Mouse (Mus musculus) liver, embryonic 12.5 days (tissue): Measurements from ENCODE around the gene 1110051M20Rik. TPM values are rescaled to one million over a fixed set of nuclear protein-coding genes. Genes with fewer than 3 reads are reported as not detected.

ENCODE experiments used
- ATAC-seq: fragments of 200-750 bp; cut with Nextera tagmentation; 2 replicates; pipeline ENCODE4 v1.8.0; 2017; ENCODE audit warnings: moderate number of reproducible peaks, mild to moderate bottlenecking, moderate library complexity
- H3K27ac ChIP-seq: fragments of 300-500 bp; sonication (generic); 2 replicates; pipeline ENCODE4 v1.5.1; 2016; ENCODE audit warnings: mild to moderate bottlenecking
- H3K27me3 ChIP-seq: fragments of 300-500 bp; sonication (generic); replicated peaks from 2 replicates; pipeline ENCODE4 v1.6.1; 2016; ENCODE audit warnings: mild to moderate bottlenecking, moderate library complexity
- H3K36me3 ChIP-seq: fragments of 300-500 bp; sonication (generic); 2 replicates; pipeline ENCODE4 v1.6.1; 2016; ENCODE audit warnings: mild to moderate bottlenecking, moderate library complexity
- H3K4me1 ChIP-seq: fragments of 300-500 bp; sonication (generic); 2 replicates; pipeline ENCODE4 v1.6.1; 2016
- H3K4me2 ChIP-seq: fragments of 300-500 bp; sonication (generic); 2 replicates; pipeline ENCODE4 v1.6.1; 2016; ENCODE audit warnings: mild to moderate bottlenecking, moderate library complexity
- H3K4me3 ChIP-seq: fragments of 300-500 bp; sonication (generic); 2 replicates; pipeline ENCODE4 v1.5.1; 2016; ENCODE audit warnings: mild to moderate bottlenecking, moderate library complexity
- H3K9ac ChIP-seq: fragments of 300-500 bp; sonication (generic); 2 replicates; pipeline ENCODE4 v1.6.1; 2016; ENCODE audit warnings: mild to moderate bottlenecking, moderate library complexity
- H3K9me3 ChIP-seq: fragments of 300-500 bp; sonication (generic); replicated peaks from 2 replicates; pipeline ENCODE4 v1.6.1; 2016; ENCODE audit warnings: mild to moderate bottlenecking, moderate library complexity
- WGBS: fragments of 180-500 bp; shearing (Covaris S2); methylation state at CpG from one replicate; pipeline ENCODE4 v1.1.7; 2016; ENCODE audit not compliant: insufficient replicate concordance; 5-methylcytosine and 5-hydroxymethylcytosine counted together
- polyA plus RNA-seq: library from polyadenylated mRNA; unstranded; fragments of >200 nt; fragmentation: Nextera tagmentation; extraction: Ambion mirVana; gene quantifications from 2 replicates; pipeline ENCODE4 v1.2.1, GENCODE M21; 2016

Gene 1110051M20Rik
- polyA plus RNA-seq, 1 experiment from 2014 or later, result 9.1 TPM

DNA sequence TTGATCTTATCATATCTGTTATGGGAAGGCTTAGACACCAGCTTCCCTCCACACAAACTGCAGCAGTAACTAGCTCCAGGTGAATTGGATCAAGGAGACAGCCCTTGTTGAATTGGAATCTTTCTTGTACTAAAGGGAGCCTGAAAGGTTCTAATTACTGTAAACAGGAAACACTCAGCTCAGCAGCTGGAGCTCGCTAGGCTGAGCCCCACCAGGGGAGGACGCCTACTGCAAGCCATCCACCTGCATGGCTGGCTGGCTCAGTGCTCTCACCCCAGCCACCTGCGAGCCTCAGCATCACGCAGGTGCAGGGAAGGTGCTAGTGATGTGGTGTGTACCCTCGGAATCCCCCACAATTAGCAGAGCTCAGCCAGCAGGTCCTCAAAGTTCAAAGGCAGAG, 135.8 kb downstream of the 1110051M20Rik start:
- Histone ChIP-seq H3K4me2 (no peak overlapping the region), H3K4me3 (no peak overlapping the region), H3K36me3 (no peaks in the 10 kb centered on the region), H3K9me3 (no peaks in the 10 kb centered on the region), H3K4me1 (peaks cover 9% of the 10 kb centered on the region; the same call in 1 of the 2 replicates), H3K9ac (no peak overlapping the region), H3K27ac (no peak overlapping the region), H3K27me3 (no peaks in the 10 kb centered on the region)
- WGBS, result 37% methylated on average over 5 of the region's 5 CpGs
- no peak for ATAC-seq

DNA sequence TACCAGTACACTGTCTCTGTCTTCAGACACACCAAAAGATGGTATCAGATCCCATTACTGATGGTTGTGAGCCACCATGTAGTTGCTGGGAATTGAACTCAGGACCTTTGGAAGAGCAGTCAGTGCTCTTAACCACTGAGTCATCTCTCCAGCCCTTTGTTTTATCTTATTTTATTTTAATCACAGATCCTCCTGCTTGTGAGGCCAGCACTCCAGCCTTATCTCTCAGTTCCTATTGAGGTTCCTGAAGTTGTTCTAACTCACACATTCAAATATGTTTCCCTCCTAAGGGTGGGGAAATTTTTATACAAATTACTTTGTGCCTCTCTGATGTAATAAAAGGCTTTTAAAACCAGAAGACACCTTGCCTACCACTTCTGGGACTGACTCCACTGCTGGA, 137.9 kb downstream of the 1110051M20Rik start:
- Histone ChIP-seq H3K27me3 (no peaks in the 10 kb centered on the region), H3K4me1 (peaks cover 4% of the 10 kb centered on the region; the same call in 1 of the 2 replicates), H3K4me2 (no peak overlapping the region), H3K27ac (no peak overlapping the region), H3K9ac (no peak overlapping the region), H3K4me3 (no peak overlapping the region), H3K9me3 (no peaks in the 10 kb centered on the region), H3K36me3 (no peaks in the 10 kb centered on the region)
- ATAC-seq, result no peak

GRCm38 (mm10) chr2:91305926-91306325, 138.6 kb downstream of the 1110051M20Rik start:
- Histone ChIP-seq H3K9ac (no peak overlapping the region), H3K27ac (no peak overlapping the region), H3K9me3 (no peaks in the 10 kb centered on the region), H3K36me3 (no peaks in the 10 kb centered on the region), H3K4me3 (no peak overlapping the region), H3K4me1 (peaks cover 6% of the 10 kb centered on the region; the same call in 1 of the 2 replicates), H3K27me3 (no peaks in the 10 kb centered on the region), H3K4me2 (no peak overlapping the region)
- ATAC-seq, result no peak
- 82% methylated on average over 9 of the region's 9 CpGs for WGBS

DNA sequence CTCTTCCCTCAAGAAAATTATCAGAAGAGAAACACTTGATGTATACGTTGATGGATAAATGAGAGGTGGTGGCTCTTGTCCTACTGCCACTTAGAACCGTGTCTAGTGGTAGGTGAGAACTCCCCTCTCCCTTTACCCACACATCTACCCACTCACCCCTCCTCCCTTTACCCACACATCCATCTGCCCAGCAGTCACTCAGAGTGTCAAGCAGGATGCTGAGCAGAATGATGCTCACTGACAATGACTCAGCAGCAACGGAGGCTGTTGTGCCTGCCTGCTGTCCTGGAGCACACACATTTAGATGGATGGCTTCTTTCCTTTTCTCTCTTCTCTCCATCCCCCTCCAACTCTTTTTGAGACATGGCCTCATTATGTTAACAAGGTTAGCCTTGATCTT, 141.7 kb downstream of the 1110051M20Rik start:
- Histone ChIP-seq H3K9ac (no peak overlapping the region), H3K36me3 (no peaks in the 10 kb centered on the region), H3K4me3 (no peak overlapping the region), H3K27me3 (no peaks in the 10 kb centered on the region), H3K9me3 (no peaks in the 10 kb centered on the region), H3K27ac (no peak overlapping the region), H3K4me1 (0 out of 2 replicates have a peak, but pooled peaks cover 6% of the 10 kb centered on the region), H3K4me2 (no peak overlapping the region)
- no peak for ATAC-seq
- whole genome bisulfite sequencing, result 61% methylated on average over 3 of the region's 3 CpGs

DNA sequence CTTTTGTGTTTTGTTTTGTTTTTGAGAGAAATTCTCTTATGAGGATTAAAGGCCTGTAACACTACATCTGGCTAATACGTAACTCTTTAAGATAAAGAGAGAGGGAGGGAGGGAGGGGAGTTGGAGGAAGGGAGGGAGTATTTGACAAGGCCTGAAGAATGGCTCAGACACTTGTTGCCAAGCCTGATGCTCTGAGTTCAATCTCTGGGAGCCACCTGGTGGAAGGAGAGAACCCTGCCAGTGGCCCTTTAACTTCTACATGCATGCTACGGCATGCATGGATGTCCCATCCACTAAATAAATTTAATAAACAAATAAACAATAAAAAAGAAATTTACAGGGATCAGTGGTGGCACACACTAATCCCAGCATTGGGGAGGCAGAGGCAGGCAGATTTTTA, 142.7 kb downstream of the 1110051M20Rik start:
- H3K27me3 ChIP-seq, result no peaks in the 10 kb centered on the region
- no peak overlapping the region for H3K4me2 ChIP-seq
- WGBS, result 57% methylated on average over 2 of the region's 2 CpGs
- H3K9ac ChIP-seq, result no peak overlapping the region
- H3K4me3 ChIP-seq, result no peak overlapping the region
- no peaks in the 10 kb centered on the region for H3K9me3 ChIP-seq
- no peaks in the 10 kb centered on the region for H3K36me3 ChIP-seq
- 0 out of 2 replicates have a peak, but pooled peaks cover 6% of the 10 kb centered on the region for H3K4me1 ChIP-seq
- no peak overlapping the region for H3K27ac ChIP-seq
- no peak for ATAC-seq

- no peaks in the 10 kb centered on the region for H3K36me3 ChIP-seq
- H3K27me3 ChIP-seq, result no peaks in the 10 kb centered on the region
- no peak overlapping the region for H3K27ac ChIP-seq
- H3K4me1 ChIP-seq, result 0 out of 2 replicates have a peak, but pooled peaks cover 6% of the 10 kb centered on the region
- H3K4me2 ChIP-seq, result no peak overlapping the region
- WGBS, result 88% methylated on average over 2 of the region's 2 CpGs
- no peak overlapping the region for H3K4me3 ChIP-seq
- no peak overlapping the region for H3K9ac ChIP-seq
- ATAC-seq, result no peak
- H3K9me3 ChIP-seq, result no peaks in the 10 kb centered on the region
Observed at GRCm38 (mm10) chr2:91300784-91301183, 143.7 kb downstream of the 1110051M20Rik start.

DNA sequence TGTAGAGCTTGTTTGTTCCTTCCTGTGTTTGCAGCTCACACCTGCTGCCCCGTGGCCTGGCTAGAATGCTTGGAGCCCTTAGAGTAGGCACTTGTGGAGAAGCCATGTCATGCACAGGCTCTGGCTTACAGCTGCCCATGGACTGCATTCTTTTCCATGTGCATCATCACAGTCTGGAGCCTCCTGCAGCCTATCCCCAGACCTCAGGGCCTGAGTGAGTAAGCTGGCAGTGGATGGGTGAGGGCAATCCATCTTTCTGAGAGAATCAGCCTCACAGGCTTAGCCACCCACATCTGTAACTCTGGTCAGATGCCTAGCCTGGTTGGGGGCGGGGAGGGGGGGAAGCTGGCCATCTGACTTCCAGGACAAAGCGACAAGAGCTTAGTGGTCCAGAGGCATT, 145.3 kb downstream of the 1110051M20Rik start:
- H3K27me3 ChIP-seq, result no peaks in the 10 kb centered on the region
- no peaks in the 10 kb centered on the region for H3K36me3 ChIP-seq
- no peak for ATAC-seq
- H3K9me3 ChIP-seq, result no peaks in the 10 kb centered on the region
- no peak overlapping the region for H3K4me3 ChIP-seq
- WGBS, result 59% methylated on average over 3 of the region's 3 CpGs
- no peak overlapping the region for H3K9ac ChIP-seq
- H3K4me1 ChIP-seq, result 0 out of 2 replicates have a peak, but pooled peaks cover 6% of the 10 kb centered on the region
- H3K4me2 ChIP-seq, result no peak overlapping the region
- no peak overlapping the region for H3K27ac ChIP-seq

DNA sequence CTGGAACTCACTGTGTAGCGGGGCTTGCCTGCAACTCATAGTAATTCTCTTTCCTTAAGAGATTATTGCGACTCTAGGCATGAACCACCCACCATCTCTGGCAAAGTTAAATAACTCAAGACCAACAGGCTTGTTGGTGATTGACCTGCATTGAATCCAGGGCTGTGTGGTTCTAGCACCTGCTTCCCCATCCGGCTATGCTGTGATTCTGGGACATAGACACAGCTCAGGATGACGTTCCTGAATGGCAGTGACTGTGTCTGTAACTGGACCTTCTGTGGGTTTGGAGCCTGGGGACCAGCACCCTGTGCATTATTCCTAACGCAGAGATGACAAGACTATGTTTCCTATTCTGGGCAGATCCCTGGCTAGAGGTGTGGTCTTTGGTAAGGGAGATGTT, 148.6 kb downstream of the 1110051M20Rik start:
- no peaks in the 10 kb centered on the region for H3K9me3 ChIP-seq

DNA sequence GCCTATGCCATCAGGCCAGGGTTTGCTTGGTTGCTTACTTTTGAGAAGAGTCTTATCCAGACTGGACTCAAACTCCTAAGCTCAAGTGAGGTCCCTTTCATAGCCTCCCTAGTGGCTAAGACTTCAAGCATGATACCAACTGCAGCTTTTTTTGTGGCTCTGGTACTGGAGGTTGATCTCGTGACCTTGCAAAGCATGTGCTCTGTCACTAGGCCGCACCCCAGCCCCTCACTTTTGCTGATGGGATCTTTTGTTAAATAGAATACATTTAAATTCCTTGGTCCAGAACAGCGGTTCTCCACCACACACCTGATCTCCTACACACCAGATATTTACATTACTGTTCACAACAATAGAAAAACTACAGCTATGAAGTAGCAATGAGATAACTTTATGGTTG, 150.3 kb downstream of the 1110051M20Rik start:
- Histone ChIP-seq H3K27ac (no peak overlapping the region), H3K36me3 (no peaks in the 10 kb centered on the region)
- WGBS, result 75% methylated on average over 3 of the region's 3 CpGs

More for the DNA sequence above, 148.6 kb downstream of the 1110051M20Rik start:
- Histone ChIP-seq H3K27ac (no peak overlapping the region), H3K4me3 (no peak overlapping the region), H3K36me3 (no peaks in the 10 kb centered on the region), H3K27me3 (no peaks in the 10 kb centered on the region), H3K9ac (no peak overlapping the region), H3K4me2 (no peak overlapping the region), H3K4me1 (no peaks in the 10 kb centered on the region)
- ATAC-seq, result no peak
- WGBS, result 72% methylated on average over 5 of the region's 5 CpGs

GRCm38 (mm10) chr2:91291197-91292007, 153.1 kb downstream of the 1110051M20Rik start:
- Histone ChIP-seq H3K27me3 (0 out of 2 replicates have a peak, but pooled peaks cover 2% of the 10 kb centered on the region), H3K4me2 (no peak overlapping the region), H3K36me3 (no peaks in the 10 kb centered on the region), H3K27ac (no peak overlapping the region), H3K4me1 (peaks cover 6% of the 10 kb centered on the region), H3K9me3 (no peaks in the 10 kb centered on the region), H3K4me3 (no peak overlapping the region), H3K9ac (no peak overlapping the region)
- WGBS, result 69% methylated on average over 12 of the region's 12 CpGs
- ATAC-seq, result no peak

More for the DNA sequence above, 150.3 kb downstream of the 1110051M20Rik start:
- no peak for ATAC-seq
- Histone ChIP-seq H3K9ac (no peak overlapping the region), H3K27me3 (no peaks in the 10 kb centered on the region), H3K9me3 (no peaks in the 10 kb centered on the region), H3K4me1 (no peaks in the 10 kb centered on the region), H3K4me2 (no peak overlapping the region), H3K4me3 (no peak overlapping the region)

- Histone ChIP-seq H3K27me3 (peaks cover 5% of the 10 kb centered on the region; the same call in 1 of the 2 replicates), H3K27ac (no peak overlapping the region), H3K4me1 (peaks cover 8% of the 10 kb centered on the region), H3K4me3 (no peak overlapping the region), H3K9me3 (no peaks in the 10 kb centered on the region), H3K9ac (no peak overlapping the region), H3K36me3 (no peaks in the 10 kb centered on the region), H3K4me2 (no peak overlapping the region)
- peak; percentile 28; the same call in 1 of the 2 replicates for ATAC-seq
- 27% methylated on average over 6 of the region's 6 CpGs for WGBS
Observed at GRCm38 (mm10) chr2:91287563-91287962, 156.9 kb downstream of the 1110051M20Rik start.

GRCm38 (mm10) chr2:91285885-91286505, 158.5 kb downstream of the 1110051M20Rik start:
- Histone ChIP-seq H3K4me3 (no peak overlapping the region), H3K27ac (no peak overlapping the region), H3K4me2 (no peak overlapping the region), H3K36me3 (no peaks in the 10 kb centered on the region), H3K27me3 (peaks cover 5% of the 10 kb centered on the region; the same call in 1 of the 2 replicates), H3K9ac (no peak overlapping the region), H3K9me3 (no peaks in the 10 kb centered on the region), H3K4me1 (peaks cover 8% of the 10 kb centered on the region)
- WGBS, result 14% methylated on average over 7 of the region's 7 CpGs
- no peak for ATAC-seq
